Mouse (Mus musculus) mature B cell (primary cell): ENCODE measurements around the gene Hmgn1.
"Not testable (repeated sequence)": the region's sequence is repeated elsewhere in the genome, so short reads cannot be mapped to it uniquely, and the experiment has no call there.

Experiments
- in situ Hi-C: fragments of 300-500 bp; cut with MboI; formaldehyde crosslinking; loops from 2 replicates; pipeline ENCODE4 v1.14.3; 2019

The Hmgn1 gene

GRCm38 (mm10) chr16:96126684-96127171, 801 bp downstream of the Hmgn1 start:
- in situ Hi-C loops, result no loop called here

- in situ Hi-C loops, result no loop called here
Measured at GRCm38 (mm10) chr16:96120022-96120623, 7.4 kb downstream of the Hmgn1 start.

GRCm38 (mm10) chr16:96114729-96115128, 12.8 kb downstream of the Hmgn1 start:
- in situ Hi-C loops, result no loop called here

- in situ Hi-C loops, result no loop called here
Measured at GRCm38 (mm10) chr16:96112769-96113168, 14.8 kb downstream of the Hmgn1 start.

- in situ Hi-C loops, result no loop called here
Measured at GRCm38 (mm10) chr16:96110655-96111345, 16.7 kb downstream of the Hmgn1 start.

GRCm38 (mm10) chr16:96109673-96110072, 17.9 kb downstream of the Hmgn1 start:
- in situ Hi-C loops, result no loop called here

- in situ Hi-C loops, result no loop called here
Measured at GRCm38 (mm10) chr16:96103036-96103435, 24.5 kb downstream of the Hmgn1 start.

GRCm38 (mm10) chr16:96097811-96098210, 29.7 kb downstream of the Hmgn1 start:
- in situ Hi-C loops, result not testable (repeated sequence)

GRCm38 (mm10) chr16:96095966-96096365, 31.6 kb downstream of the Hmgn1 start:
- in situ Hi-C loops, result no loop called here

GRCm38 (mm10) chr16:96091515-96092504, 35.7 kb downstream of the Hmgn1 start:
- in situ Hi-C loops, result no loop called here

GRCm38 (mm10) chr16:96088120-96088519, 39.4 kb downstream of the Hmgn1 start:
- in situ Hi-C loops, result no loop called here

GRCm38 (mm10) chr16:96087436-96087835, 40.1 kb downstream of the Hmgn1 start:
- in situ Hi-C loops, result no loop called here

- in situ Hi-C loops, result no loop called here
Measured at GRCm38 (mm10) chr16:96087001-96087400, 40.5 kb downstream of the Hmgn1 start.

GRCm38 (mm10) chr16:96085597-96085996, 41.9 kb downstream of the Hmgn1 start:
- in situ Hi-C loops, result no loop called here

GRCm38 (mm10) chr16:96083179-96083646, 44.3 kb downstream of the Hmgn1 start:
- in situ Hi-C loops, result no loop called here

GRCm38 (mm10) chr16:96082301-96083178, 45.0 kb downstream of the Hmgn1 start, which contains the start of gene Brwd1:
Gene Brwd1 (minus strand): TSS chr16:96082526.
- in situ Hi-C loops, result no loop called here

- in situ Hi-C loops, result no loop called here
Measured at GRCm38 (mm10) chr16:96081742-96082241, 45.7 kb downstream of the Hmgn1 start.

GRCm38 (mm10) chr16:96081331-96081730, 46.2 kb downstream of the Hmgn1 start:
- in situ Hi-C loops, result no loop called here

GRCm38 (mm10) chr16:96080524-96080923, 47.0 kb downstream of the Hmgn1 start:
- in situ Hi-C loops, result no loop called here
